Mouse (Mus musculus) brain, embryonic 14.5 days (tissue): ENCODE results near the gene Trim9. TPM values are rescaled to one million over a fixed set of nuclear protein-coding genes. Genes with fewer than 3 reads are reported as not detected.

Experiments used
- DNase-seq: peaks from one replicate; pipeline ENCODE4 v3.0.0-alpha.2; 2011; ENCODE audit warnings: low read depth
- CTCF ChIP-seq: fragments of 200-500 bp; IDR thresholded peaks from 2 replicates; pipeline ENCODE4 v1.5.1; 2012; ENCODE audit warnings: inconsistent platforms, mild to moderate bottlenecking, moderate library complexity, borderline replicate concordance; ENCODE audit not compliant: insufficient read depth, insufficient read length; ENCODE audit errors: extremely low read depth
- POLR2A ChIP-seq: fragments of 200-500 bp; IDR thresholded peaks from 2 replicates; pipeline ENCODE4 v1.6.1; 2012; ENCODE audit warnings: mild to moderate bottlenecking, inconsistent platforms, borderline replicate concordance; ENCODE audit not compliant: poor library complexity, insufficient read depth, insufficient read length, severe bottlenecking; ENCODE audit errors: extremely low read depth
- polyA plus RNA-seq: library from polyadenylated mRNA; depleted of rRNA; stranded (reverse); fragments of >200 nt; gene quantifications from 2 replicates; pipeline ENCODE4 v1.2.3, GENCODE M21; 2012; rRNA removed

Gene Trim9
- polyA plus RNA-seq = 57.3 and 85.7 TPM in 2 replicates

DNA sequence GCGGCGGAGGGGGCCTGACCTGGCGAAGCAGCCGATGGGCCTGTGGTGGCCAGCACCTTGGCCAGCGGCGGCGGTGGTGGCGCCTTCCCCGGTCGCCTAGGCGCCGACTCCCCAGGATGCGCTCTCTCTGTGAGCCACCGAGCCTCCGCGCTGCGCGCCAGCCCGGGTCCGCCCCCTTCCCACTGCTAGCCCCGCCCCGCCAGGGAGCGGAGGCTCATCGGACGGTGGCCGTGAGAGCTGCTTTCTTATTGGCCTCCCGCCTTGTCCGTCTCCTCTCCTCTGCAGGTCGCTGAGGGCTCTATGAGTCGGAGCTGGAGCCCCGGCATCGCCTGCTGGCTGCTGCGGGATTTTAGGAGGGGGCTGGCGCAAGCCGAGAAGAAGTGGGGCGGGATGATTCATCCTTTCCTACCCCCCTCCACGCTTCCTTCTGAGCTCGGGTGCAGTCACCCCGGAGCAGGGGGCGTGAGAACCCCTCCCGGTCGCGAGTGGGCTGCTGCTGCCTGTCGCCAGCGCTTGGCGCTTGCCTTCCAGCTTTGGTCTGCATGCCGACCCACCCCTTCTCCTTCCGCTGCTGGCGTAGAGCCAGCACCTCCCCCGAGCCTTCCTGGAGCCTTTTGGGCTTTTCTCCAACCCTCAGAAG, at the start of gene Trim9:
Gene Trim9, minus strand, starts transcription at position 413 of the 640 bp plus-strand sequence.
- peak; percentile 99 for DNase-seq
- TF ChIP-seq CTCF (no peak), POLR2A (peak; percentile 76)

GRCm38 (mm10) chr12:70395061-70395460, 47.6 kb upstream of the Trim9 start:
- TF ChIP-seq POLR2A (no peak), CTCF (no peak)

GRCm38 (mm10) chr12:70391236-70391635, 43.8 kb upstream of the Trim9 start:
- TF ChIP-seq POLR2A (no peak), CTCF (no peak)
- DNase-seq = no peak

More at GRCm38 (mm10) chr12:70395061-70395460, 47.6 kb upstream of the Trim9 start:
- DNase-seq = no peak

- DNase-seq = no peak
- TF ChIP-seq POLR2A (no peak), CTCF (no peak)
These were observed 27.6 kb upstream of the Trim9 start for GRCm38 (mm10) chr12:70374976-70375375.

DNA sequence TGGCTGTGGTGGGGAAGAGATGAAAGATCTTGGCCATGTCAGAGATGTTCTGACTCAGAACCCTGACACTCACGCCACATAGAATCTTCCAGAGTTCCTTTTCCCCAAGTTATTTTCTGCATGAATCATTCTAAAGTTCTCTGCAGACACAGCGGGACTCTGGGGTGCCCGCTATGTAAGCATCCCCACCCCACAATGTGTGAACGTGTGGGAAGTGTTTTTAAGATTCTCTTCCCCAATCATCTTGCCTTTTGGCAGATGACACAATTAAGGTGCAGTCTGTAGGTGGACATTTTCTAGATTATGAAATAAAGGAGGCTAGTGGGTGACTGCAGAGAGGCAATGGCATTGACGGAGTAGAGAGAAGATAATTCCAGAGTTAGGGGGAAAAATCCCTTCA, 25.5 kb upstream of the Trim9 start:
- no peak for TF ChIP-seq POLR2A
- TF ChIP-seq CTCF = no peak
- no peak for DNase-seq

DNA sequence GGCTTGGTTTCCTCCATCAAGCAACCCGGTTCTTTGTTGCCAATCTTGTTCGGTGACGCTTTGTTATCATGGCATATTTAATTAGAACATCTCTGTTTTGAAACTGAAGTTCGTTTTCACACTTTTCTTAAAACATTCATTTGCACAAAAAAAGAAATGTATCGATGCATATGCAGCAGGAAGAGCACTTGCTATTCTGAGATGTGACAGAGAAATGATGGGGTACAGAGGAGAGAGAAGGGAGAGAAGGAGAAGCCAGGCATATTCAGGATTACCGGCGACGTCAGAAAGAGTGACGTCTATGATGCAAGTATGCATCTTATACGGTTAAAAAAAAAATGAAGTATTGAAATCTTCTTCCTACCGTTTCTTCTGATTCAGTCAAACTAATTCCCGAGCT, 21.9 kb upstream of the Trim9 start:
- DNase-seq = no peak
- no peak for TF ChIP-seq POLR2A
- TF ChIP-seq CTCF = no peak

GRCm38 (mm10) chr12:70368820-70369219, 21.4 kb upstream of the Trim9 start:
- TF ChIP-seq POLR2A (no peak), CTCF (no peak)
- peak; percentile 53 for DNase-seq

- peak; percentile 97 for DNase-seq
- TF ChIP-seq CTCF = no peak
- 0 out of 2 replicates have a peak, but pooled peaks have one; percentile 12 for TF ChIP-seq POLR2A
These were observed 20.2 kb upstream of the Trim9 start for GRCm38 (mm10) chr12:70367326-70368248.

- peak; percentile 65 for DNase-seq
- no peak for TF ChIP-seq CTCF
- no peak for TF ChIP-seq POLR2A
These were observed 15.6 kb upstream of the Trim9 start for GRCm38 (mm10) chr12:70363016-70363415.

- TF ChIP-seq CTCF = no peak
- TF ChIP-seq POLR2A = no peak
- DNase-seq = no peak
These were observed 12.9 kb upstream of the Trim9 start for GRCm38 (mm10) chr12:70360276-70360675.

- peak; percentile 39 for DNase-seq
- TF ChIP-seq CTCF (no peak), POLR2A (no peak)
These were observed 12.0 kb upstream of the Trim9 start for GRCm38 (mm10) chr12:70359443-70359842.
